Mouse (Mus musculus) cerebellum, postnatal 14 days (tissue): ENCODE measurements around the gene Dpysl4.

Experiments used
- DNase-seq, 2 experiments: peaks; one replicate each; pipeline ENCODE4 v3.0.0; 2021; ENCODE audit warnings: mixed read lengths in 2 of 2

Dpysl4 gene

DNA sequence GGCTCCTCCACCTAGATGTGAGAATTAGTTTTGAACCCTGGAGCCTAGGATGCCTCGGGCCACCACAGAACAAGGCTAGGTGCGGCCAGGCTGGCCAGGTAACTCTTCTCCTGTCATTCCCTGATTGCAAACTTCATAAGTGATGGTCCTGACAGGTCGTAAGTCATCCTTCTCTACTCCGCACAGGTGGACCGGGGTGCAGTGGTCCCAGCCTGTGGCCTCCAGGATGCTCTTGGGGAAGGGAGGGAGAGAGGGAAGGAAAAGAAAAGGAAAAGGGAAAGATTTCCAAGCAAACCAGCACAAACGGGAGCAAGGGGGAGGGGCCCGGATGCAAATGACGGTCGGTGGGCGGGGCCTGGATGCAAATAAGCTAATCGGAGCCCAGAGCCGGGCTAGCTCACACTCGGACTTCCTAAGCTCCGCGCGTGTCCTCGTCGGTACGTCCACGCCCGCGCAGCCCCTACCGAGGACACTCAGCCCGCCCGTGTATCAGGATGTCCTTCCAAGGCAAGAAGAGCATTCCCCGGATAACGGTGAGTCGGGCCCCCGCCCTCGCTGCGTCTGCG, at the start of gene Dpysl4:
TSS of gene Dpysl4 (plus strand) at position 373 of the 566 bp plus-strand sequence.
- DNase-seq, result peak; percentile 96 to 97

DNA sequence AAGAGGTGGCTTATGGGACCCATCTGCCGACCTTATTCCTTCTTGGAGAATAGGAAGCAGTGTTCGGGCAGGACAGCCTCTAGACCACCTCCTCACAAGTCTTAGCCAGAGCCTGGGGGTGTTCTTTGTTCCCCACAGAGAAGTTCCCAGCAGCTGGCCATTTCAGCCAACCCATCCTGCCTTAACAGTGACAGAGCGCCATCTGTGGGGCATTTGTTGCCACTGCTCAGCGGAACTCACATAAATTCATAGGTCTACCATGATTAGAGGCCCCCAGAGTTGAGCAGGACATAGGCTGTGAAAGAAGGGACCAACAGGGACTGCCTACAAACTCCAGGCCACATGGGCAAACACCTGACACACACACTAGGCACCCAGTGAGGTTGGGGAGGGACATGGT, 22.4 kb upstream of the Dpysl4 start:
- peak; percentile 32 to 63 for DNase-seq

- peak; percentile 93 to 95 for DNase-seq
These were observed 17.6 kb upstream of the Dpysl4 start for GRCm38 (mm10) chr7:139068182-139068623.

DNA sequence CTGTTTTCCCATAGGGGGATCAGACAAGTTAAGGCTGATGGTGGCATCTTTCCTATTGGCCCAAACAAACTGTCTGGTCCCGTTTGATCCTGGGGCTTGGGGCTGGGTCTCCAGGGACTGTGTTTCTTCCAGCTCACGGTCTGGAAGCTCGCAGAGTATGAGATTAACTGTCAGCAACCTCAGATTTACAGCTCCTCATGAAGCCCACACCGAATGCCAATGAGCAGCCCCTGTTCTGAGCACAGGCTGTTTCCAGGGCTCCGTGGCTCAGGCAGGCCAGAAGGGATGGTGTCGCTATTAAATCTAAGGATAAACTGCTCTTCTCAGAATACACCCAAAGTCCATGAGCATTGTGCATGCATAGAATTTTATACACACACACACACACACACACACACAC, 11.6 kb upstream of the Dpysl4 start:
- peak; percentile 24 to 35 for DNase-seq

GRCm38 (mm10) chr7:139075054-139075794, 10.6 kb upstream of the Dpysl4 start:
- DNase-seq, result peak; percentile 11 to 40

- DNase-seq, result peak; percentile 57
These were observed 8.5 kb upstream of the Dpysl4 start for GRCm38 (mm10) chr7:139077283-139077682.

DNA sequence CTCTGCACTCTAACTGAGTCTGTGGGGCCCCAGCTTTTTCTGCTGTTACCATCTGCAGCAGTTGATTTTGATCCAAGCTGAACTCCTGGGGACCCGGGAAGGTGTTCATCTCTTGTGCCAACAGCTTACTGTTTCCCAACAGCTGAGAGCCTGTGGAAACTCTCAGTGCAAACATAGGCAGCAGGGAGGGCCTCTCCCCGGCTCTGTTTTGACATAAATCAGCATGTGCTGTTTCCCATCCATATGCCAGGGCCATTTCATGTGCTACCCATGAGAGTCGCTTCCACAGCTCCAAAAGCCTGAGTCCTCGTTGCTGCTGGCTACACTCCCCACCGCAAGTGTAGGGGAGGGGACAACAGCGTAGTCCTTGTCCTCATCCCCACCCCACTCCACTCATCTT, 7.6 kb upstream of the Dpysl4 start:
- peak; percentile 31 to 42 for DNase-seq

- peak in 1 of 2 experiments; percentile 4 for DNase-seq
These were observed 6.7 kb upstream of the Dpysl4 start for GRCm38 (mm10) chr7:139079141-139079540.

DNA sequence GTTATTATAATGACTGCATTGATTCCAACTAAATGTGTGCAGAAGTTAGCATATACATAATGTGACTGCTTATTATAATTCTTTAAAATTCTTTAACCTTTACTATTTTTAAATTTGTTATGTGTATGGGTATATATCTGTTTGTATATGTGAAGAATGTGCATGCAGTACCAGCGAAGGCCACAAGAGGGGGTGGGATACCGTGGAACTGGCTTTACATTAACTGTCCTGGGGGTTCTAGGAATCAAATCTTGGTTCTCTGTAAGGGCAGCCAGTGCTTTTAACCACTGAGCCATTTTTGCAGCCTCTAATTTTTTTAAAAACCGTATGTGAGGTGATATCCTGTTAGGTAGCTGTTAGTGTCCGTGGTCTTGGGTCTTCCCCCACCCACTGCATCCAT, 5.1 kb upstream of the Dpysl4 start:
- peak; percentile 58 to 80 for DNase-seq

- peak in 1 of 2 experiments; percentile 11 for DNase-seq
These were observed 4.6 kb upstream of the Dpysl4 start for GRCm38 (mm10) chr7:139081158-139081557.

DNA sequence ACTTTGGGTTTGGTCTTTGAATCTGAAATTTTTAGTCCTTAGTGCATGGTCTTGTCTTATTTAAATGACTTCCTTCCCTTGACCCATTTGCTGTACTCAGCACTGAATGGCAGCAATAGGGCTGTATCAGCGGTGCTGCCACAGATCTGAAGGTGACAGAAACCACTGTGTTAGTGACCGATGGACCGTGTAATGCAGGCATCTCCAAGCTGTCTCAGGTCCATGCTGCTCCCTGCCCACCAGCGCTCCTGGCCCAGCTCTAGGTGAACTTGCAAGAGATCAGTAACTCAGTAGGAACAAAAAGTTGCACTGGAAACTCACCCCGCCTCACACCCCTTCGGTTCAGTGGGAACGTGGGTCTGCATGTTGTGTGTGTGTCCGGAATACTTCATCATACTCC, 3.5 kb upstream of the Dpysl4 start:
- DNase-seq, result peak; percentile 27 to 52

- DNase-seq, result no peak
These were observed 1.5 kb upstream of the Dpysl4 start for GRCm38 (mm10) chr7:139084316-139084715.

- DNase-seq, result peak in 1 of 2 experiments; percentile 77
These were observed 676 bp downstream of the Dpysl4 start for GRCm38 (mm10) chr7:139086195-139087158.

GRCm38 (mm10) chr7:139087801-139088200, 2.0 kb downstream of the Dpysl4 start:
- DNase-seq, result peak; percentile 59 to 66

DNA sequence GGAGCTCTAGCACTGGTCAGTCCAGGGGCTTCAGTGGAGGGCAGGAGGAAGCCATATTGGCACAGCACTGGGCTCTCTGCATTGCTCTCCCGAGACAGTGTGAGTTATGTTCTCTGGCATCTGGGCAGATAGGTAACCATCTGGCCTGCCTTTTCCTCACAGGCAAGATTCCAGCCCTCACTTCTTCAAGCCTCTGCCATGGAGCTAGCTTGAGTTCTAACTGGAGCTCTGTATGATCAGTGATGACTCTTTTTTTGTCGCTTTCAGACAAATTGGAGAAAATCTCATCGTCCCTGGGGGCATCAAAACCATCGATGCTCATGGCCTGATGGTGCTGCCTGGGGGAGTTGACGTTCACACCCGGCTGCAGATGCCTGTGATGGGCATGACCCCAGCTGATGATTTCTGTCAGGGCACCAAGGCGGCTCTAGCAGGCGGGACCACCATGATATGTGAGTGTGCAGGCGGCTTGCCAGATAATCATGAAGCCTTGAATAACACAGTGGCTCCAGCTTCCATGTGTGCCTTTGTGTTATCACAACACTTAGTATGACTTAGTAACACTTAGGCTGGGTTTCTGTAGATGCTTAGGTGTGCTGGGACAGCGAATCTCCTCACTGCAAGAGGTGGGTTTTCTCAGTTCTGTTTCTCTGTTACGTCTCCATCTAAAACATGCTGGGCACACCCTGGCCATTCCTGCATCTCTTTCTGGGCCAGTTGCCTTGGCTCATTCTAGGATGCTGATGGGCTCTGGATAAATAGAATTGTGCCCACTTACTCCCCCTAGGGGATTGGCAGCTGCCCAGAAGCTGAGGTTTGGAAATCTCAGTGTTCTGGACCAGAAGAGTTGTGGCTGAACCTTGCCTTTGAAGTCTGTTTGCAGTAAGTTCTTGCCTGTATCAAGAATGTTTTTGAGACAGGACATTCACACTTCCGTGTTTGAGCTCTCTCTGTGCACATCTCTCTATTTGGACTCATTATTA, 4.4 kb downstream of the Dpysl4 start:
- peak; percentile 66 to 75 for DNase-seq

GRCm38 (mm10) chr7:139091681-139092080, 5.9 kb downstream of the Dpysl4 start:
- DNase-seq, result peak; percentile 41 to 51

GRCm38 (mm10) chr7:139092676-139093075, 6.9 kb downstream of the Dpysl4 start:
- DNase-seq, result no peak

GRCm38 (mm10) chr7:139093124-139093523, 7.3 kb downstream of the Dpysl4 start:
- peak; percentile 79 to 86 for DNase-seq

- DNase-seq, result peak; percentile 33 to 40
These were observed 8.0 kb downstream of the Dpysl4 start for GRCm38 (mm10) chr7:139093781-139094180.

DNA sequence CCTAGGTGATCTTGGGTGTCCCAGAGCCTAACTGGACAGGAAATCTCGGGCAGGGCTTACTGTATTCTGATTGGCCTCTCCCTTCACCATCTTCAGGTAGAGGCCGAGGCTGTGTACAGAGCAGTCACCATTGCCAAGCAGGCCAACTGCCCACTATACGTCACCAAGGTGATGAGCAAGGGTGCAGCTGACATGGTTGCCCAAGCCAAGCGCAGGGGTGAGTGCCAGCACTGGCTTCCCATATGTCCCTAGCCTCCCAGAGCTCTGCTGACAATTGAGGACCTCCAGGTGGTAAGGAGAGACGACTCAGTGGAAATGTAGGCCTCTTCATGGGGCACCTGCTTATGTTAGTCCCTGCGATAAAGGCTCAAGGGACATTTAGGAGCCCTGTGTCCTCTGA, 9.0 kb downstream of the Dpysl4 start:
- peak; percentile 91 to 96 for DNase-seq

DNA sequence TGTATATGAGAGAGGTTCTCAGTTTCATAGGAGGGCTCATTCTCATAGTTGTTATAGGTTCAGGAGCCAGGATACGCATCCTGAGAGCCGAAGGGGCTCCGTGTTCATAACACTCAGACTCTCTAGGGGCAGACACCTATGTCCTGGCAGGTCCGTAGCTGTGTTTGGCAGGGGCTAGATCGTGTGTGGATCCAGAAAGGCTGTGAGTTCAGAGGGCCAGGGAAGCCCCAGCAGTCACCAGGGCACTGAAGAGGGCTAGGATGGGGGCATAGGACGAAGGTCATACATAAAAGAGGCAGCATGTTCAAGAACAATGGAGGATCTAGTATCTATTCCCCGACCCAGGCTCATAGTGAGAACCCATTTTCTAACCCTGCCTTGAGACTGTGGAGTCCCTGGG, 9.5 kb downstream of the Dpysl4 start:
- DNase-seq, result peak; percentile 32 to 52

DNA sequence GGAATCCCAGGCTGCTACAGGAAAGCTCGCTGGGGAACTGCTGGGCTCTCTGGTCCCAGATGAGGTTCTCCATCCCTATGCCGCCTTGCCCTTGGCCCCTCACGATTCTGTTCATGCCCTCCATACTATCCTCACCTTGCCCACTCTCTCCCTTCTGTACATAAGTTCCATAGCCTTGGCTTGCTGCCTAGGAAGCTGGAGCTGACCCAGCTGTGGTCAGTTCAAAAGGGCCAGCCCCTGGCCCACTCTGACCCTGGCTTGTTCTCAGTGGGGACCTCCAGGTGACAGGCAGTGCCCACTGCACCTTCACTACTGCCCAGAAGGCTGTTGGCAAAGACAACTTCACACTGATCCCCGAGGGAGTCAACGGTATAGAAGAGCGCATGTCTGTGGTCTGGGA, 10.6 kb downstream of the Dpysl4 start:
- DNase-seq, result peak in 1 of 2 experiments; percentile 32
